Mouse (Mus musculus) liver, adult 2 months (tissue): ENCODE data around the gene Gm27029.

ENCODE experiments used
- CTCF ChIP-seq: fragments of 200-500 bp; IDR thresholded peaks from 2 replicates; pipeline ENCODE4 v1.5.1; 2011; ENCODE audit warnings: low read depth, low read length, control low read depth
- POLR2A ChIP-seq: fragments of 200-500 bp; IDR thresholded peaks from 2 replicates; pipeline ENCODE4 v1.6.1; 2011; ENCODE audit warnings: low read length, control low read depth; ENCODE audit not compliant: insufficient read depth; ENCODE audit errors: extremely low read depth

- no peak for TF ChIP-seq CTCF
- no peak for TF ChIP-seq POLR2A
These were observed 5.6 kb downstream of the Gm27029 start for GRCm38 (mm10) chr11:101418991-101419390.
